Mouse (Mus musculus) gastrocnemius, adult 2 months (tissue): ENCODE data around the gene Snx29. TPM values are rescaled to one million over a fixed set of nuclear protein-coding genes. Genes with fewer than 3 reads are reported as not detected.

ENCODE experiments used
- DNase-seq: peaks from one replicate; pipeline ENCODE4 v3.0.0; 2022
- H3K27ac ChIP-seq: fragments of 200-600 bp; 2 replicates; pipeline ENCODE4 v1.8.1; 2022; ENCODE audit warnings: mild to moderate bottlenecking
- H3K4me3 ChIP-seq: fragments of 200-600 bp; 2 replicates; pipeline ENCODE4 v1.8.1; 2022; ENCODE audit warnings: mild to moderate bottlenecking, moderate library complexity
- CTCF ChIP-seq: fragments of 200-600 bp; IDR thresholded peaks from 2 replicates; pipeline ENCODE4 v1.8.1; 2022; ENCODE audit warnings: antibody characterized with exemption, mild to moderate bottlenecking, moderate library complexity
- intact Hi-C: fragments of 180-260 bp; cut with DNase I; formaldehyde crosslinking; loops from one replicate; pipeline ENCODE4 v1.15.1; 2025
- total RNA-seq, 2 experiments: library from RNA; stranded (reverse); gene quantifications; 2 replicates each; pipeline ENCODE4 v1.2.3; 2021

The Snx29 gene
- total RNA-seq, 2 experiments from 2014 or later = 9.6 to 11.6 TPM

GRCm38 (mm10) chr16:11399845-11400565 is 77.3 kb downstream of the Snx29 start:
- no peak for TF ChIP-seq CTCF
- Histone ChIP-seq H3K4me3 (no peak overlapping the region), H3K27ac (no peak overlapping the region)
- intact Hi-C loops = no loop called here
- DNase-seq = no peak

DNA sequence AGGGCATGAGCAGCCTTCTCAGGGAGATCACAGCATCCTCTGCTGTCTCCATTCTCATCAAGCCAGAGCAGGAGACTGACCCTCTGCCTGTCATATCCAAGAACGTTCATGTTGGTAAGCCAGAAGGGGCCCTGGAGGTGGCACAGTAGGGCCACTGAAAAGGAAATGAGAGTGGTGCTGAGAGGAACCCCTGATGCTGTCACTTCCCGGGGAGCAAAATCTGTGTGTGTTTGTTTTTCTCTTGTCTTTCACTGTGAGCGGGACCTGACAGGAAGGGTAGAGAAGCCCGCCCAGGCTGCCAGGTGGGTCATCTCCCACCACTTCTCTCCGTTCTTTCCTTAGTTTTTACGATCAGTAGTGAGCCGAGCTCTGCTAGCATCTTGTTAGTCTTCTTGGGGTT is 78.2 kb downstream of the Snx29 start:
- TF ChIP-seq CTCF = no peak
- H3K27ac ChIP-seq = no peak overlapping the region
- H3K4me3 ChIP-seq = no peak overlapping the region
- intact Hi-C loops = no loop called here
- DNase-seq = no peak

DNA sequence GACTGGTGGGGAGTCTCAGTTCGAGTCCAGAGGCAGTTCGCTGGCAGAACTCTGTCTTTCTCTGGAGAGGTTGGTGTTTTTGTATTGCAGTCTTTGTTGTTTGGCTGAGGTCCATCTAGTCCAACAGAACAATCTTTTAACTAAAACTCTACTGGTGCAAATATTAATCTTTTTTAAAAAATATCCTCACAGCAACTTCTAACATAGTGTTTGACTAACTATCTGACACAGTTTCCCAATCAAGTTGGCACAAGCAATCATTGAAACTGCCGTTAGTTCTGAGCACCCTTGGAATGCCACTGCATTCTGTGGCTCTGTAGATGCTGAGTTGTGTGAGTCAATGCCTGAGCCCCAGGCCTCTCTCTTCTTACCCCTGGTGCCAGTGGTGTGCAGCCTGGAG is 82.5 kb downstream of the Snx29 start:
- no peak for TF ChIP-seq CTCF
- Histone ChIP-seq H3K4me3 (no peak overlapping the region), H3K27ac (no peak overlapping the region)
- intact Hi-C loops = no loop called here
- no peak for DNase-seq

- intact Hi-C loops = no loop called here
- DNase-seq = no peak
- no peak for TF ChIP-seq CTCF
- Histone ChIP-seq H3K4me3 (no peak overlapping the region), H3K27ac (no peak overlapping the region)
These were observed 83.5 kb downstream of the Snx29 start for GRCm38 (mm10) chr16:11406201-11406600.

DNA sequence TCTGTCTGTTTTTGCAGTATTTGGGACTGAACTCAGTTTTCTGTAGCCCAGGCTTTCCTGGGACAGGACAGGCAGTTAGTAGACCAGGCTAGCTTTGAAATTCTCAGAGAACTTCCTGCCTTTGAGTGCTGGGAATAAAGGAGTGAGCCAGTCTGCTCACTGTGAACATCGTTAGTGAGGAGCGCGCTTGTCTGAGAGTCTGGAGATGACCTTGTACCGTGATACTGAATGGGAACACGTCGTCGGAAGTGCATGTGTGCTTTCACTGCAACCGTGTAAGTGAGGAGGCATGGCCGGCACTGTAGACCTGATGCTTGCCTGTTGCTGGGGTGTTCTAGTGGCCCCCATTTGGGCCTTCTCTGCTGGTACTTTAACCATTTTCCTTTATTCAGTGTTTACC is 83.9 kb downstream of the Snx29 start:
- no peak for DNase-seq
- TF ChIP-seq CTCF = no peak
- no peak overlapping the region for H3K27ac ChIP-seq
- intact Hi-C loops = no loop called here
- H3K4me3 ChIP-seq = no peak overlapping the region

DNA sequence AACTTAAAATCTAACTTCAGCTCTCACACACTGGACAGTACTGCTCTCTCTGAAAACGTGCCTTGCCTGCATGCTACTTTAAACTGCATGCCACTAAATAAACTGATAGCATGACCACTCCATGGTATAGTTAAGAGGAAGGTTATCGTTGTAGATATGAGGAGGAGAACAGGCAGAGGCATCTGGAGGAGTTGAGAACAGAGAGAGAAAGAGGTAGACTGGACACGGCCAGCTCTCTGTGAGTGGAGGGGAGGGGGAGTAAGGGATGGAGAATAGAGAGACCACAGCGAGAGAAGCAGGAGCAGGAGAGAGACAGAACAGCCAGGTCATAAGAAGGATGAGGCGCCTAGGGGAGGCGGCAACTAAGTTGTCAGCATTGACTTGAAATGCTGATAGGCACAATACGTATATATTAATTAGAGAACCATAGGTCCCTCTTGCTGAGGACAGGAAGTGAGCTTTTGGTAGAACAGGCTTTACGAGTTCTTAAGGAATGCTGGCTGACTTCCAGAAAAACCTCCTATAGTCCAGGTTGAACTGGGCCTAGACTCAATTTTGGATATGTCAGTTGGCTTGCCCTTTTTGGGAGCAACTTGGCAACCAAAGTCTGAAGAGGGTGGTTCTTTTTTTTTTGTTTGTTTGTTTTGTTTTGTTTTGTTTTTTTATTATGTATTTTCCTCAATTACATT is 85.4 kb downstream of the Snx29 start:
- Histone ChIP-seq H3K4me3 (no peak overlapping the region), H3K27ac (no peak overlapping the region)
- DNase-seq = no peak
- intact Hi-C loops = no loop called here
- TF ChIP-seq CTCF = no peak

DNA sequence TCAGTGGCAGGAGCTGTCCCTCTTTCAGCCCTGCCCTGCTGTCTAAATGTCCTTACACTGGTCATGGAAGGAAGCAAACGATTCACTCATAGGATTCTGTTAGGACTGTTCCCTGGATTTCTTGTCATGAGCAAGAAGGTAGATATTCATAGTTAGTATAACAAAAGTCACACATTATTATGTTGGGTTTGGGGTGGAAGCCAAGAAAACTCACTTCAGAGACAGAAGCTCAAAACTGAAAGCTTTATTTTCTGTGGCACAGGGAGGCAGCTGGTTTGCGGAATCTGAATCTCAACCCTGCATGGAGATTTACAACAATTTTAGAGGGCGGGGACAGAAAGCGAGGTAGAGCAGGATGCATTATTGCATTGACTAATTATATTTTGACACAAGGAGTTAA is 86.0 kb downstream of the Snx29 start:
- no peak for DNase-seq
- intact Hi-C loops = no loop called here

DNA sequence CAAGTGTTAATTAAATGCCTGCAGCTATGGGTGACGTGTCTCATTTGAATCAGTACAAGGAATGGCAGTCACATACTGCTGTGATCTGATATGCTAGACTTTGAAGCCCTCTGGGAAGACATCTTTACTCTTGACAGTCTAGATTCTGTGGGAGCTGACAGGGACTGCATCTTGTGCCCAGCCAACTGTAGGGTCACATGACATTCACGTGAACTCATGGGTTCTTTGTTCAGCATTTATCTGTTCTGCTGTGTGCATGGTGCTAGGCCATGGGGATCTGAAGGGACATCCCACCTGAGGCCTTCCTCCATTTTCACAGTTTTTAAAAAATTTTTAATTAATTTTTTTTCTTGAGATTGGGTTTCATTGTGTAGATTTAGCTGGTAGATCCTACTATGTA is 91.9 kb downstream of the Snx29 start:
- Histone ChIP-seq H3K27ac (no peak overlapping the region), H3K4me3 (no peak overlapping the region)
- no peak for TF ChIP-seq CTCF
- no peak for DNase-seq
- intact Hi-C loops = loop anchor here (5.0 kb wide), 4 partner anchors 92 to 537 kb away; partner anchors contain the start of genes Gspt1 and Snx29

More for the DNA sequence above, 86.0 kb downstream of the Snx29 start:
- no peak for TF ChIP-seq CTCF
- H3K27ac ChIP-seq = no peak overlapping the region
- no peak overlapping the region for H3K4me3 ChIP-seq

DNA sequence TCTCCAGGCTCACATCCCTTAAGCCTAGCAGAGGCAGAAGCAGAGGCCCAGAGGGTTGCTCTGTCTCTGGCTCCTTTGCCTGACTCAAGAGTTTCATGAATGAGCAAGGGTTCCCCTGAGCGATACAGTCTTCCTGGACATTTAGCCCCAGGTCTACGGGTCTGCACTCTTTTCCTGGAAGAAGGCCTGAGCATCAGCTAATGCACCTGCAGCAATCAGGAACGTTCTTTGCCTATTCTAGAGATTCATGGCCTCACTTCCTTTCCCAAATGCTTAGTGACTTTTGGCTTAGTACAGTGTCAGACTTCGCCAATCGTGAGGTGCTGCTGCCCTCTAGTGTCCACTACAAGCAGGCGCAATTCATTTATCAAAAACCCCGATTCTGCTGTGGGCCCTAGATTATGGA is 95.5 kb downstream of the Snx29 start:
- DNase-seq = peak; percentile 63
- intact Hi-C loops = loop anchor here (5.0 kb wide), 4 partner anchors 96 to 541 kb away; partner anchors contain the start of genes Gspt1 and Snx29
- peak; percentile 95; the same call in 1 of the 2 replicates for TF ChIP-seq CTCF
- Histone ChIP-seq H3K27ac (no peak overlapping the region), H3K4me3 (no peak overlapping the region)

- no peak for DNase-seq
- H3K4me3 ChIP-seq = no peak overlapping the region
- peak overlapping the region; percentile 2; the same call in 1 of the 2 replicates for H3K27ac ChIP-seq
- TF ChIP-seq CTCF = no peak
- intact Hi-C loops = loop anchor here (10.0 kb wide), 1 partner anchor 784 kb away; no protein-coding TSS in a partner anchor
These were observed 97.8 kb downstream of the Snx29 start for GRCm38 (mm10) chr16:11420311-11421080.

- H3K27ac ChIP-seq = no peak overlapping the region
- TF ChIP-seq CTCF = no peak
- H3K4me3 ChIP-seq = no peak overlapping the region
- intact Hi-C loops = loop anchor here (10.0 kb wide), 1 partner anchor 783 kb away; no protein-coding TSS in a partner anchor
- no peak for DNase-seq
These were observed 99.5 kb downstream of the Snx29 start for GRCm38 (mm10) chr16:11422165-11422564.

GRCm38 (mm10) chr16:11422889-11423610 is 100.3 kb downstream of the Snx29 start:
- Histone ChIP-seq H3K27ac (no peak overlapping the region), H3K4me3 (no peak overlapping the region)
- no peak for TF ChIP-seq CTCF
- intact Hi-C loops = loop anchor here (10.0 kb wide), 1 partner anchor 782 kb away; no protein-coding TSS in a partner anchor
- DNase-seq = no peak
